Mouse (Mus musculus) hindbrain, embryonic 16.5 days (tissue): ENCODE results near the gene Gatc. TPM values are rescaled to one million over a fixed set of nuclear protein-coding genes. Genes with fewer than 3 reads are reported as not detected.

Experiments
- ATAC-seq: fragments of 200-750 bp; cut with Nextera tagmentation; 2 replicates; pipeline ENCODE4 v1.8.0; 2017; ENCODE audit warnings: moderate TSS enrichment, moderate library complexity
- H3K27ac ChIP-seq: fragments of 300-500 bp; sonication (generic); 2 replicates; pipeline ENCODE4 v1.5.1; 2014; ENCODE audit warnings: low read depth, mild to moderate bottlenecking, control low read depth, low read length, moderate library complexity
- H3K27me3 ChIP-seq: fragments of 300-500 bp; sonication (generic); replicated peaks from 2 replicates; pipeline ENCODE4 v1.6.1; 2014; ENCODE audit warnings: low read length; ENCODE audit not compliant: control insufficient read depth, insufficient read depth
- H3K36me3 ChIP-seq: fragments of 300-500 bp; sonication (generic); 2 replicates; pipeline ENCODE4 v1.6.1; 2014; ENCODE audit warnings: mild to moderate bottlenecking, low read length, moderate library complexity, mixed read lengths; ENCODE audit not compliant: control insufficient read depth, insufficient read depth
- H3K4me1 ChIP-seq: fragments of 300-500 bp; sonication (generic); 2 replicates; pipeline ENCODE4 v1.6.1; 2014; ENCODE audit warnings: low read depth, low read length; ENCODE audit not compliant: control insufficient read depth, insufficient read depth
- H3K4me2 ChIP-seq: fragments of 300-500 bp; sonication (generic); 2 replicates; pipeline ENCODE4 v1.6.1; 2014; ENCODE audit warnings: mild to moderate bottlenecking, low read length, control low read depth, moderate library complexity
- H3K4me3 ChIP-seq: fragments of 300-500 bp; sonication (generic); 2 replicates; pipeline ENCODE4 v1.5.1; 2014; ENCODE audit warnings: mild to moderate bottlenecking, low read length, control low read depth, moderate library complexity
- H3K9ac ChIP-seq: fragments of 300-500 bp; sonication (generic); 2 replicates; pipeline ENCODE4 v1.6.1; 2014; ENCODE audit warnings: low read depth, mild to moderate bottlenecking, control low read depth, low read length, moderate library complexity
- H3K9me3 ChIP-seq: fragments of 300-500 bp; sonication (generic); 2 replicates; pipeline ENCODE4 v1.6.1; 2014; ENCODE audit warnings: mild to moderate bottlenecking, low read length, moderate library complexity; ENCODE audit not compliant: control insufficient read depth
- WGBS: fragments of 180-500 bp; shearing (Covaris S2); extraction: QIAGEN DNeasy Blood & Tissue Kit; methylation state at CpG from one replicate; pipeline ENCODE4 v1.1.7; 2014; 5-methylcytosine and 5-hydroxymethylcytosine counted together
- polyA plus RNA-seq: library from polyadenylated mRNA; unstranded; fragments of >200 nt; fragmentation: Nextera tagmentation; extraction: Ambion mirVana; gene quantifications from 2 replicates; pipeline ENCODE4 v1.2.1, GENCODE M21; 2015

Gene Gatc
- polyA plus RNA-seq, 1 experiment from 2014 or later = 32.3 TPM

GRCm38 (mm10) chr5:115362216-115362615 is 21.2 kb upstream of the Gatc start:
- no peak overlapping the region for H3K27ac ChIP-seq
- no peak overlapping the region for H3K4me3 ChIP-seq
- H3K4me1 ChIP-seq = no peaks in the 10 kb centered on the region; the same call in 1 of the 2 replicates
- no peaks in the 10 kb centered on the region for H3K27me3 ChIP-seq
- H3K4me2 ChIP-seq = no peak overlapping the region
- no peaks in the 10 kb centered on the region for H3K36me3 ChIP-seq
- no peak overlapping the region for H3K9ac ChIP-seq
- 24% methylated on average over 7 of the region's 7 CpGs for WGBS
- no peak for ATAC-seq
- no peaks in the 10 kb centered on the region for H3K9me3 ChIP-seq

DNA sequence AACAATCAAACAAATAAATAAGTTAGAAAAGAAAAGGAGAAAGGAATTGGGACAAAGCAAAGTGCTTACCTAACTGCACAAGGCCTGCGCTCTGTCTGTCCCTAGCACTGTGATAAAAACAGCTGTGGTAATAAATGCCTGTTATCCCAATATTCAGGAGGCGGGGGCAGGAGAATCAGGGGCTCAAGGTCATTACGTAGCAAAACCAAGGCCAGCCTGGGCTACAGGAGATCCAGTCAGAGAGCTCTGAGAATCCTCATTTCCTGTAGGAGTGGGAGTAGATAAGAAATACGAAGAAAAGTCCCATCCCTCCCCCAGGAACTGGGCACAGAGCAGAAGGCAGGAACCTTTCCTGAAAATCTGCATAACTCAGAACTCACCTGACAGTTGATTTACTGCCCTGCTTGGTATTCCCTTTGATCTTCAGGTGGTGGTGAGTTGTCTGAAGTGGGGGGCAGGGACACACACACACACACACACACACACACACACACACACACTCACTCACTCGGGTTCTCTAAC is 18.9 kb upstream of the Gatc start:
- no peak overlapping the region for H3K4me2 ChIP-seq
- 67% methylated on average over 5 of the region's 5 CpGs for WGBS
- H3K27ac ChIP-seq = no peak overlapping the region
- H3K9ac ChIP-seq = no peak overlapping the region; the same call in 1 of the 2 replicates
- H3K36me3 ChIP-seq = no peaks in the 10 kb centered on the region
- no peaks in the 10 kb centered on the region for H3K9me3 ChIP-seq
- no peaks in the 10 kb centered on the region for H3K27me3 ChIP-seq
- H3K4me3 ChIP-seq = no peak overlapping the region
- no peaks in the 10 kb centered on the region; the same call in 1 of the 2 replicates for H3K4me1 ChIP-seq
- ATAC-seq = no peak

DNA sequence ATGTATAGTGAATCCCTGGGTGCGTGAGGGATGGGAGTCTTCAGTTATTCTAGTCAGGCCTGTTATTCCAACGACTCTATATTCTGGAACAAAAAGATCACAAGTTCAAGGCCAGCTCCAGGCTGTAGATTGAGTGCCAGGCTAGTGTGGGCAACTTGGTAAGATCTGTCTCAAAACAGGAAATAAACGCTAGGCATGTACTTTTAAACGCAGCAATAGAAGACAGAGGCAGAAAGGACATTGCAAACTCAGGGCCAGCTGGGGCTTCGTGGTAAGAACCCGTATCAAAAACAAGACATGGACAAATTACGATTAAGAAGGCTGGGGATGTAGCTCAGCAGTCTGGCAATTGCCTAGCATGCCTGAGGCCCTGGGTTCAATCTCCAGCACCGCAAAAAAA is 18.5 kb upstream of the Gatc start:
- H3K4me1 ChIP-seq = no peaks in the 10 kb centered on the region; the same call in 1 of the 2 replicates
- no peaks in the 10 kb centered on the region for H3K36me3 ChIP-seq
- H3K4me2 ChIP-seq = no peak overlapping the region
- 87% methylated on average over 8 of the region's 8 CpGs for WGBS
- H3K9ac ChIP-seq = no peak overlapping the region
- no peak for ATAC-seq
- no peak overlapping the region for H3K4me3 ChIP-seq
- no peaks in the 10 kb centered on the region for H3K9me3 ChIP-seq
- no peaks in the 10 kb centered on the region for H3K27me3 ChIP-seq
- no peak overlapping the region for H3K27ac ChIP-seq

- H3K27ac ChIP-seq = no peak overlapping the region
- H3K9me3 ChIP-seq = no peaks in the 10 kb centered on the region
- no peaks in the 10 kb centered on the region for H3K36me3 ChIP-seq
- no peaks in the 10 kb centered on the region for H3K27me3 ChIP-seq
- no peak overlapping the region for H3K4me2 ChIP-seq
- 6% methylated on average over 12 of the region's 12 CpGs for WGBS
- H3K4me3 ChIP-seq = no peak overlapping the region
- no peaks in the 10 kb centered on the region; the same call in 1 of the 2 replicates for H3K4me1 ChIP-seq
- peak; percentile 70; the same call in 1 of the 2 replicates for ATAC-seq
- H3K9ac ChIP-seq = no peak overlapping the region
These were observed 17.9 kb upstream of the Gatc start for GRCm38 (mm10) chr5:115358872-115359271.

DNA sequence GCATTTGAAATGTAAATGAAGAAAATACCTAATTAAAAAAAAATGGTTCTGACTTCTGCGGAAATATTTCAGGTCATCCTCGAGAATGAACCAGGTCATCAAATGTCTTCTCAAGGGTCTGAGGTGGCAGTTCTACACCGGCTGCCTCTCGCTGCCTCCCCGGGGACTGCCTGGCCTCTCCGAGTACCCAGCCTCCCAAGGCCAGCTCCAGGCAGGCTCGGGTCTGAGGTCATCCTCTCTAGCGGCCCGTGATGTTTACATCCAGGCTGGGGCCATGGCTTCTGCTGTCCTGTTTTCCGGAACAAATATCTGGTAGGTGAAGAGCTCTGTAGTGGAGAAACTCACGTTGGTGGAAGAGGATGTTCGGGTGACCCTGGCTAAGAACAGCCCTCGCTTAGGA is 14.1 kb upstream of the Gatc start:
- Histone ChIP-seq H3K27me3 (no peaks in the 10 kb centered on the region), H3K36me3 (no peaks in the 10 kb centered on the region), H3K4me3 (no peak overlapping the region), H3K9me3 (no peaks in the 10 kb centered on the region), H3K27ac (no peak overlapping the region), H3K4me2 (no peak overlapping the region), H3K9ac (no peak overlapping the region), H3K4me1 (no peaks in the 10 kb centered on the region)
- WGBS = 59% methylated on average over 13 of the region's 13 CpGs
- no peak for ATAC-seq

DNA sequence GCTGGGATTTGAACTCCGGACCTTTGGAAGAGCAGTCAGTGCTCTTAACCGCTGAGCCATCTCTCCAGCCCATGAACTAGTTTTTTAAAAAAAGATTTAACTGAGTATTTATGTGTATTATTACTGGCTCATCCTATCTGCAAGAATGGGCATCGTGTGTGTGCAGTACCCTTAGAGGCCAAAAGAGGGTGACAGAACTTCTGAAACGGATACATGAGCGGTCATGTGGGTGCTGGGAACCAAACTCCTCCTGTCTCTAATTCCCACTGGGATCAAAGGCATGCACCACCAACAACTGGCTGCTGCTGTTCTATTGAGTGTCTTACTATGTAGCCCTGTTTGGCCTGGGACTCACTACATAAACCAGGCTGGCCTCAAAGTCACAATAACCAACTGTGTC is 10.4 kb upstream of the Gatc start:
- Histone ChIP-seq H3K27me3 (no peaks in the 10 kb centered on the region), H3K27ac (no peak overlapping the region), H3K4me1 (peaks cover 17% of the 10 kb centered on the region), H3K4me2 (no peak overlapping the region), H3K36me3 (peaks cover under 1% of the 10 kb centered on the region; the same call in 1 of the 2 replicates), H3K4me3 (no peak overlapping the region), H3K9me3 (no peaks in the 10 kb centered on the region), H3K9ac (no peak overlapping the region)
- WGBS = 81% methylated on average over 5 of the region's 5 CpGs
- ATAC-seq = no peak

- Histone ChIP-seq H3K4me3 (peak overlapping the region; percentile 80), H3K4me2 (peak overlapping the region; percentile 77), H3K9ac (peak overlapping the region; percentile 93), H3K4me1 (peaks cover 17% of the 10 kb centered on the region), H3K27me3 (no peaks in the 10 kb centered on the region), H3K27ac (peak overlapping the region; percentile 87), H3K36me3 (peaks cover 13% of the 10 kb centered on the region), H3K9me3 (no peaks in the 10 kb centered on the region)
- under 1% methylated on average over 18 of the region's 18 CpGs for WGBS
- ATAC-seq = peak; percentile 57
These were observed 8.2 kb upstream of the Gatc start for GRCm38 (mm10) chr5:115349225-115349555.

- under 1% methylated on average over 72 of the region's 74 CpGs for WGBS
- peaks cover 16% of the 10 kb centered on the region for H3K36me3 ChIP-seq
- H3K9me3 ChIP-seq = no peaks in the 10 kb centered on the region
- H3K27ac ChIP-seq = peak within 1 kb of the TSS; percentile 87
- ATAC-seq = peak; percentile 95
- peak within 1 kb of the TSS; percentile 93 for H3K9ac ChIP-seq
- peaks cover 17% of the 10 kb centered on the region for H3K4me1 ChIP-seq
- H3K4me2 ChIP-seq = peak within 1 kb of the TSS; percentile 78
- no peaks in the 10 kb centered on the region for H3K27me3 ChIP-seq
- H3K4me3 ChIP-seq = peak within 1 kb of the TSS; percentile 80
These were observed 7.7 kb upstream of the Gatc start, which contains the start of gene Cox6a1 for GRCm38 (mm10) chr5:115348546-115349224. Cox6a1 (minus strand) TSS chr5:115348981.

GRCm38 (mm10) chr5:115347564-115347963 is 6.6 kb upstream of the Gatc start:
- Histone ChIP-seq H3K27me3 (no peaks in the 10 kb centered on the region), H3K4me3 (peak overlapping the region; percentile 80), H3K27ac (no peak overlapping the region), H3K4me1 (peaks cover 18% of the 10 kb centered on the region), H3K36me3 (peaks cover 27% of the 10 kb centered on the region), H3K9me3 (no peaks in the 10 kb centered on the region), H3K9ac (peak overlapping the region; percentile 23), H3K4me2 (peak overlapping the region; percentile 78)
- 6% methylated on average over 5 of the region's 5 CpGs for WGBS
- ATAC-seq = 0 out of 2 replicates have a peak, but pooled peaks have one; percentile 25
